Mouse (Mus musculus) limb, embryonic 15.5 days (tissue): Measurements from ENCODE around the gene Cib4. TPM values are rescaled to one million over a fixed set of nuclear protein-coding genes. Genes with fewer than 3 reads are reported as not detected.

Source experiments
- ATAC-seq: fragments of 200-750 bp; cut with Nextera tagmentation; 2 replicates; pipeline ENCODE4 v1.8.0; 2017; ENCODE audit warnings: low read depth, moderate TSS enrichment; ENCODE audit not compliant: insufficient number of reproducible peaks, low FRiP score, low TSS enrichment
- H3K27ac ChIP-seq: fragments of 300-500 bp; sonication (generic); 2 replicates; pipeline ENCODE4 v1.5.1; 2015; ENCODE audit warnings: moderate library complexity, mild to moderate bottlenecking, inconsistent platforms
- H3K27me3 ChIP-seq: fragments of 300-500 bp; sonication (generic); 2 replicates; pipeline ENCODE4 v1.6.1; 2015; ENCODE audit warnings: inconsistent platforms
- H3K36me3 ChIP-seq: fragments of 300-500 bp; sonication (generic); 2 replicates; pipeline ENCODE4 v1.6.1; 2015; ENCODE audit warnings: inconsistent platforms
- H3K4me1 ChIP-seq: fragments of 300-500 bp; sonication (generic); 2 replicates; pipeline ENCODE4 v1.6.1; 2015; ENCODE audit warnings: inconsistent platforms
- H3K4me2 ChIP-seq: fragments of 300-500 bp; sonication (generic); 2 replicates; pipeline ENCODE4 v1.6.1; 2015; ENCODE audit warnings: mild to moderate bottlenecking, inconsistent platforms
- H3K4me3 ChIP-seq: fragments of 300-500 bp; sonication (generic); 2 replicates; pipeline ENCODE4 v1.5.1; 2015; ENCODE audit warnings: mild to moderate bottlenecking, inconsistent platforms
- H3K9ac ChIP-seq: fragments of 300-500 bp; sonication (generic); 2 replicates; pipeline ENCODE4 v1.6.1; 2015; ENCODE audit warnings: inconsistent platforms
- H3K9me3 ChIP-seq: fragments of 300-500 bp; sonication (generic); 2 replicates; pipeline ENCODE4 v1.6.1; 2016; ENCODE audit warnings: inconsistent platforms
- WGBS: fragments of 180-500 bp; shearing (Covaris S2); methylation state at CpG from one replicate; pipeline ENCODE4 v1.1.7; 2015; 5-methylcytosine and 5-hydroxymethylcytosine counted together
- polyA plus RNA-seq: library from polyadenylated mRNA; unstranded; fragments of >200 nt; fragmentation: Nextera tagmentation; extraction: Ambion mirVana; gene quantifications from 2 replicates; pipeline ENCODE4 v1.2.1, GENCODE M21; 2015

Cib4 gene
- polyA plus RNA-seq, 1 experiment from 2014 or later, result not detected

DNA sequence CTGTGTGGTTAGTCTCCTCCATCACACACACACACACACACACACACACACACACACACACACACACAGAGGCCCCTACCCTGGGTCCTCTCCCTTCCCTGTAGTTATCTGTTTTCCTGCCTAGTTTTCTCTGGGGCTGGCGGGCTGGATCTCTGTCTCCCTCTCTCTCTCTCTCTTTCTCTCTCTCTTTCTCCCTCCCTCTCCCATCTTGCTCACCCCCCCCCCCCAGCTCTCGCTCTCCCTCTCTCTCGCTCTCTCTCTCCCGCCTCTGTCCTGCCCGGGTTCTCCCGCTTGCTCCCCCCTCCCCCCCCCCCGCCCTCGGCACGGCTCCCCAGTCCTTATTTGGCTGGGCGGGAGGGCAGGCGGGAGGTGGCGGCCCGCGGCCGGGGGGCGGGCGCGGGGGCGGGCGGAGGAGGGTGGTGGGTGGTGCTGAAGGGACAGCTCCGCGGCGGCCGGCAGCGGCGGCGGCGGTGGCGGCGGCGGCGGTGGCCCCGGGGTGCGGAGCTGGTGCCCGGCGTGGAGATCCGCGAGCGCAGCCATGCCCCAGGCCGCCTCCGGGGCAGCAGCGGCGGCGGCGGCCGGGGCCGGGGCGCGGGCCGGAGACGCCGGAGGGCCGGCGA lies 42.2 kb upstream of the Cib4 start, which contains the start of gene Kcnk3:
Gene Kcnk3 (plus strand): TSS at position 490 of the 620 bp plus-strand sequence.
- 0 out of 2 replicates have a peak, but pooled peaks have one; percentile 40 for ATAC-seq
- H3K9me3 ChIP-seq, result no peaks in the 10 kb centered on the region
- peaks cover 15% of the 10 kb centered on the region for H3K4me1 ChIP-seq
- H3K27ac ChIP-seq, result no peak within 1 kb of the TSS
- peak within 1 kb of the TSS; percentile 92 for H3K4me2 ChIP-seq
- no peak within 1 kb of the TSS for H3K9ac ChIP-seq
- 2% methylated on average over 16 of the region's 54 CpGs for WGBS
- H3K36me3 ChIP-seq, result no peaks in the 10 kb centered on the region
- H3K27me3 ChIP-seq, result peaks cover 81% of the 10 kb centered on the region
- peak within 1 kb of the TSS; percentile 40 for H3K4me3 ChIP-seq

DNA sequence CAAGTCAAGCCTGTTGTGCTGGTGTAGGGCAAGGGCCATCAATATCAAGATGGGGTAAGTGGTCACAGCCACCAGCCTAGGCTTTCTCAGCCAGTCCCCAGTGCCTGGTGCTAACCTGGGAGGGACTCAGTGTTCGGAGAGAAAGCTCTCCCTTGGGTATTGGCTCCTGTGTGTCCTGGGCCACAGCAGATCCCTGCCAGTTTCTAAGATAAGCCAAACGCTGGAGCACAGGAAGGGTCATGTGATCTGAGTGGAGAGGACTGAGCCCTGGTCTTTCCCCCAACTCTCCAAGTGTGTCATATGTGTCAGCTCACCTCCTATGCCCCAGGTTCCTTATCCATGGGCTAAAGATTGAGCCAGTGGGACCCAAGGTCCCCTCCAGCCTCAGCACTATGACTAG lies 41.5 kb upstream of the Cib4 start:
- H3K9me3 ChIP-seq, result no peaks in the 10 kb centered on the region
- H3K9ac ChIP-seq, result no peak overlapping the region
- H3K27me3 ChIP-seq, result peaks cover 78% of the 10 kb centered on the region
- H3K36me3 ChIP-seq, result no peaks in the 10 kb centered on the region
- H3K4me2 ChIP-seq, result no peak overlapping the region
- no peak overlapping the region for H3K4me3 ChIP-seq
- H3K4me1 ChIP-seq, result peaks cover 15% of the 10 kb centered on the region
- WGBS, result 25% methylated on average over 2 of the region's 2 CpGs
- no peak overlapping the region for H3K27ac ChIP-seq
- no peak for ATAC-seq

DNA sequence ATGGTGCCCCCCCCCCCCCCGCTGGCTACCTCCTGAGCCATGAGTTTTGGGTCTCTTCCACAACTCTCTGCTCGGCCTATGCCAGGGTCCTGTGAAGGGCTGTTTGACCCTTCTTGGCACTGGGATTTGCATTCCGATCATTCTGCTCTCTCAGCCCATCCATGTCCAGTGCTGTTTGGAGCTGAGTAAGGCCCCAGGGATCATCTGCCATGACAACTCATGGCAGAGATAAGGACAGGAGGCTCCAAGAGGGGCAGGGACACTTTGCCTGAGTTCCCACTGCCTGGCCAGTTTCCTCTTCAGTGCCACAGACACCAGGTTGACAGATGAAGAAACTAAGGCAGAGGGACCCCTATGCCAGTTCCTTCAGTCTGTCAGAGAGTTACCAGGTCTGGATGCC lies 41.0 kb upstream of the Cib4 start:
- no peak for ATAC-seq
- no peaks in the 10 kb centered on the region for H3K36me3 ChIP-seq
- no peak overlapping the region for H3K9ac ChIP-seq
- peaks cover 75% of the 10 kb centered on the region for H3K27me3 ChIP-seq
- H3K9me3 ChIP-seq, result no peaks in the 10 kb centered on the region
- no peak overlapping the region for H3K27ac ChIP-seq
- WGBS, result 85% methylated on average over 3 of the region's 3 CpGs
- H3K4me1 ChIP-seq, result peaks cover 15% of the 10 kb centered on the region
- H3K4me2 ChIP-seq, result no peak overlapping the region
- H3K4me3 ChIP-seq, result no peak overlapping the region

DNA sequence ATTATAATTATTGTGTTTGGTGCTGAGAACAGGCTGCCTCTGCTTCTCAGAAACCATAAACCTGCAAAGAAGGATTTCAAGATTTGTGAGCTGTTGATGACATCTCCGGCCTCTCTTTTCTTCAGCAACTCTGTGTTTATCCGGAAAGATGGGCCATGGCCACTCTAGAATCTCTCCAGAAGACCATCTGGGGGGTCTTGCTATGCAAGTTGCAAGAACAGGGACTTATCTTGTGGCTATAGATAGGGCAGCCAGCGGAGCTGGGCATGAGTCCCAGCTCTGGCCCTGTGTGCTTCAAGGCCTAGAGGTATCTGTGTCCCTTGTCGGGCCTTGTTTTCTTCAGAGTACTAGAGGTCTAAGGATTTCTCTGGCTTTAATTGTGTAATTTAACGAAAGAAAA lies 36.4 kb upstream of the Cib4 start:
- no peak for ATAC-seq
- no peaks in the 10 kb centered on the region for H3K4me1 ChIP-seq
- H3K4me2 ChIP-seq, result no peak overlapping the region
- peaks cover 29% of the 10 kb centered on the region for H3K27me3 ChIP-seq
- no peak overlapping the region for H3K9ac ChIP-seq
- H3K27ac ChIP-seq, result no peak overlapping the region
- 75% methylated on average over 5 of the region's 5 CpGs for WGBS
- H3K36me3 ChIP-seq, result no peaks in the 10 kb centered on the region
- no peaks in the 10 kb centered on the region for H3K9me3 ChIP-seq
- no peak overlapping the region for H3K4me3 ChIP-seq

- WGBS, result 22% methylated on average over 6 of the region's 6 CpGs
- Histone ChIP-seq H3K27ac (no peak overlapping the region), H3K4me3 (no peak overlapping the region)
Observed at GRCm38 (mm10) chr5:30580725-30581124, 35.1 kb upstream of the Cib4 start.

DNA sequence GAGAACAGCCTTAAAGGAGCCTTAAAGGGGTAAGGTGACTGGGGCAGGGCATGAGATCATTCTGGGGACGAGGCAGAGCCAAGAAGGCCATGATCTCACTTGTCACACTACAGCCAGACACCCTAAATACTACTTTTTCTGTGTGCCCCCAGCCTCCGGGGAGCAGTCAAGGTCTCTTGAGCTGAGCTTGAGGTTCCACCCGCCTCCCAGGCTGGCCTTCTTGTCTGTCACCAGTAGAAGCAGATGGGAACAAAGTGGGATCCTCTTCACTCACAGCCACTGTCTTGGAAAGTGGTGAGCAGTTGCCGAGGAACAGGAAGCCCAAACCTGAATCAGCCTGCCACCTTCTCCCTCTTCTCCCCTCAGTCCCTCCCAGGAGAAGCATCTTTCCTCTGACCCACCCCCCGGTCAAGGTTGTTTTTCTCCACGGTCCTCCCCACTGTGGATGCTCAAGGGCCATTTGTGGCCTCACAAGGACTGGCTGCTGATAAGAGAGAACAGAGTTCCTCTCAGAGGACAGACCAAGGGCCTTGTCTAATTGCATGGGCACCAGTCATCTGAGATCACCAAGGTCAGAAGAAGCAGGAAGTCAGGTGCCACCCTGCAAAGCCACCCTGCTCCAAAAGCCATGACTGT lies 32.9 kb upstream of the Cib4 start:
- Histone ChIP-seq H3K36me3 (no peaks in the 10 kb centered on the region), H3K4me2 (no peak overlapping the region), H3K9me3 (no peaks in the 10 kb centered on the region), H3K4me1 (no peaks in the 10 kb centered on the region), H3K27me3 (no peaks in the 10 kb centered on the region), H3K27ac (no peak overlapping the region), H3K9ac (no peak overlapping the region), H3K4me3 (no peak overlapping the region)
- WGBS, result 76% methylated on average over 6 of the region's 6 CpGs
- no peak for ATAC-seq

More at GRCm38 (mm10) chr5:30580725-30581124, 35.1 kb upstream of the Cib4 start:
- no peaks in the 10 kb centered on the region for H3K9me3 ChIP-seq
- ATAC-seq, result no peak
- H3K27me3 ChIP-seq, result peaks cover 17% of the 10 kb centered on the region
- H3K4me2 ChIP-seq, result no peak overlapping the region
- no peak overlapping the region for H3K9ac ChIP-seq
- H3K36me3 ChIP-seq, result no peaks in the 10 kb centered on the region
- H3K4me1 ChIP-seq, result no peaks in the 10 kb centered on the region

- WGBS, result 75% methylated on average over 12 of the region's 12 CpGs
- no peak for ATAC-seq
Observed at GRCm38 (mm10) chr5:30577654-30578310, 32.1 kb upstream of the Cib4 start.

GRCm38 (mm10) chr5:30577251-30577650 lies 31.6 kb upstream of the Cib4 start:
- no peak overlapping the region for H3K4me3 ChIP-seq
- no peaks in the 10 kb centered on the region for H3K27me3 ChIP-seq
- H3K4me2 ChIP-seq, result no peak overlapping the region
- no peaks in the 10 kb centered on the region for H3K36me3 ChIP-seq
- H3K27ac ChIP-seq, result no peak overlapping the region
- WGBS, result 56% methylated on average over 9 of the region's 9 CpGs
- ATAC-seq, result no peak
- no peak overlapping the region for H3K9ac ChIP-seq
- H3K9me3 ChIP-seq, result no peaks in the 10 kb centered on the region
- H3K4me1 ChIP-seq, result no peaks in the 10 kb centered on the region

More at GRCm38 (mm10) chr5:30577654-30578310, 32.1 kb upstream of the Cib4 start:
- H3K4me2 ChIP-seq, result no peak overlapping the region
- no peaks in the 10 kb centered on the region for H3K4me1 ChIP-seq
- H3K27ac ChIP-seq, result no peak overlapping the region
- no peak overlapping the region for H3K9ac ChIP-seq
- no peaks in the 10 kb centered on the region for H3K27me3 ChIP-seq
- H3K9me3 ChIP-seq, result no peaks in the 10 kb centered on the region
- no peaks in the 10 kb centered on the region for H3K36me3 ChIP-seq
- H3K4me3 ChIP-seq, result no peak overlapping the region

- no peak for ATAC-seq
- Histone ChIP-seq H3K9me3 (no peaks in the 10 kb centered on the region), H3K4me1 (no peaks in the 10 kb centered on the region), H3K27me3 (no peaks in the 10 kb centered on the region), H3K27ac (no peak overlapping the region), H3K36me3 (no peaks in the 10 kb centered on the region), H3K4me3 (no peak overlapping the region), H3K9ac (no peak overlapping the region), H3K4me2 (no peak overlapping the region)
- WGBS, result 79% methylated on average over 7 of the region's 7 CpGs
Observed at GRCm38 (mm10) chr5:30576233-30576632, 30.6 kb upstream of the Cib4 start.

DNA sequence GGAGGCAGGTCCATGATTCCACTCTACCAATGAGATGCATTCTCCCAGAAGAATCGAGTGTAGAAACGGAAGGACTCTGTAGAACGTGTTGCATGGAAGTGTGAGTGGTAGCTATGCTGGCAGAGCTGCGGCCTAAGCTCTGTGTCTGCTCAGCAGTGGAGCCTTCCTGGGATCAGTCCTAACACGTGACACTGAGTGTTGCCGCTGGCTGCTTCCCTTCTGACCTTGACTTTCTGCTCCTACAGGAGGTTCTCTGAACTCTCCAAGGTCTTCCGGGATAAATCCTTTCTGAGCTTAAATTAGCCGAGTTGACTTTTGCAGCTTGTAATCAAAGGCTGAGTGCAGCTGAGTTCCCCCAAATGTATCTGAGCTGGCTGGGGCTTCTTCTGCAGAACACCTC lies 28.7 kb upstream of the Cib4 start:
- ATAC-seq, result no peak

GRCm38 (mm10) chr5:30571820-30572219 lies 26.2 kb upstream of the Cib4 start:
- ATAC-seq, result no peak
- no peaks in the 10 kb centered on the region for H3K36me3 ChIP-seq
- no peak overlapping the region for H3K9ac ChIP-seq
- H3K4me1 ChIP-seq, result no peaks in the 10 kb centered on the region
- H3K4me2 ChIP-seq, result no peak overlapping the region
- no peaks in the 10 kb centered on the region for H3K9me3 ChIP-seq
- no peak overlapping the region for H3K4me3 ChIP-seq
- no peaks in the 10 kb centered on the region for H3K27me3 ChIP-seq
- WGBS, result 70% methylated on average over 5 of the region's 5 CpGs
- H3K27ac ChIP-seq, result no peak overlapping the region

More for the DNA sequence above, 28.7 kb upstream of the Cib4 start:
- H3K4me1 ChIP-seq, result no peaks in the 10 kb centered on the region
- no peak overlapping the region for H3K4me3 ChIP-seq
- H3K27ac ChIP-seq, result no peak overlapping the region
- no peak overlapping the region for H3K4me2 ChIP-seq
- no peaks in the 10 kb centered on the region for H3K9me3 ChIP-seq
- no peaks in the 10 kb centered on the region for H3K36me3 ChIP-seq
- H3K9ac ChIP-seq, result no peak overlapping the region
- 85% methylated on average over 8 of the region's 8 CpGs for WGBS
- H3K27me3 ChIP-seq, result no peaks in the 10 kb centered on the region

DNA sequence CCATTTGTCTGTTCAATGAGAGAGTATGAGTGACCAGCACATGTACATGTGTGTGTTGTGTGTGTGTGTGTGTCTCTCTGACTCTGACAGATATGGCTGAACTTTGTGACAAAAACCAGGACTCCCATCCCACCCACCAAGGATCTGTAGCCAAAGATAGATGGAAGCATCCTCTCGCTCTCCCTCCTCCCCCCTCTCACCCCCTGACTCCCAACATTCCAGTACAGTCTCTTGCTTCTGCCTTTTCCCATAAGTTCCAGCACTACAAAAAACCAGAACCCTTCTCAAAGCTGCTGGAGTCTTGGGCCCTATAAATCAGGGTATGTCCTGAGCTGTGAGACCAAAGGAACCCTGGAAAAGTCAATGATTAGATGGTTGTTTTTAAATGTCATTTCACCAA lies 22.8 kb upstream of the Cib4 start:
- Histone ChIP-seq H3K9ac (no peak overlapping the region), H3K4me2 (no peak overlapping the region), H3K4me3 (no peak overlapping the region), H3K36me3 (no peaks in the 10 kb centered on the region), H3K27me3 (no peaks in the 10 kb centered on the region), H3K4me1 (no peaks in the 10 kb centered on the region), H3K9me3 (no peaks in the 10 kb centered on the region), H3K27ac (no peak overlapping the region)
- ATAC-seq, result no peak
- WGBS, result 73% methylated on average over 1 of the region's 1 CpGs
